ENCODE assay signal across 26 mouse cellular contexts in genomic region chr10:127476541-127476940, GRCm38 (mm10). TPM values are rescaled to one million over a fixed set of nuclear protein-coding genes. Genes with fewer than 3 reads are reported as not detected.
"Had no signal": no experiment of that assay in that cellular context is flagged by ENCODE, and none has a peak within 500 bp of the region (broad histone marks: within the 10 kb centered on the region; RNA-seq: fewer than 3 reads in every experiment).

No protein-coding gene starts in this region.

- H3K4me2 ChIP-seq: heart, embryonic 12.5 days; hindbrain, embryonic 12.5 days; hindbrain, embryonic 14.5 days; intestine, embryonic 15.5 days; limb, embryonic 12.5 days; liver, embryonic 11.5 days; liver, embryonic 13.5 days; liver, embryonic 15.5 days had no signal

- H3K27me3 ChIP-seq: heart, embryonic 12.5 days; hindbrain, embryonic 12.5 days; intestine, embryonic 15.5 days; limb, embryonic 12.5 days; liver, embryonic 13.5 days; liver, embryonic 15.5 days had no signal

- H3K9ac ChIP-seq: heart, embryonic 12.5 days; hindbrain, embryonic 12.5 days; hindbrain, embryonic 14.5 days; intestine, embryonic 15.5 days; limb, embryonic 12.5 days; liver, embryonic 13.5 days; liver, embryonic 15.5 days had no signal

- H3K4me1 ChIP-seq: liver, embryonic 15.5 days had no signal

- DNase-seq: gastrocnemius, adult 2 months; gastrocnemius, postnatal 10 days; gastrocnemius, postnatal 25 days; heart, adult 18-20 months; heart, postnatal 10 days; heart, postnatal 4 days; kidney, adult 2 months; kidney, postnatal 14 days; kidney, postnatal 4 days; liver; liver, embryonic 13.5 days had no signal

- H3K27ac ChIP-seq: gastrocnemius, adult 2 months; heart, embryonic 10.5 days; hindbrain, embryonic 10.5 days; hindbrain, embryonic 12.5 days; hindbrain, embryonic 14.5 days; intestine, embryonic 15.5 days; limb, embryonic 10.5 days; limb, embryonic 12.5 days; liver, embryonic 13.5 days; liver, embryonic 15.5 days had no signal

- ATAC-seq: hindbrain, embryonic 16.5 days; inflammation-experienced regulatory T-cells, adult 6 months; intestine, embryonic 15.5 days; intestine, postnatal 0 days had no signal

- H3K4me3 ChIP-seq: gastrocnemius, adult 2 months; heart, embryonic 10.5 days; heart, embryonic 12.5 days; hindbrain, embryonic 10.5 days; hindbrain, embryonic 12.5 days; intestine, embryonic 15.5 days; layer of hippocampus, adult 2 months; left cerebral cortex, adult 2 months; limb, embryonic 10.5 days; limb, embryonic 12.5 days; liver, embryonic 13.5 days; liver, embryonic 15.5 days had no signal

- H3K9me3 ChIP-seq: heart, embryonic 10.5 days; heart, embryonic 12.5 days; hindbrain, embryonic 10.5 days; hindbrain, embryonic 12.5 days; intestine, embryonic 15.5 days; limb, embryonic 10.5 days; limb, embryonic 12.5 days; liver, embryonic 13.5 days; liver, embryonic 15.5 days had no signal

RNA-seq across cellular contexts. Expression of gene Stac3, which starts 24.9 kb away (rescaled TPM):
- polyA plus RNA-seq: hindbrain, embryonic 14.5 days had no signal

RNA-seq across cellular contexts. Expression of gene Ndufa4l2, which starts 38.2 kb away (rescaled TPM):
- polyA plus RNA-seq: inflammation-experienced regulatory T-cells, adult 6 months had no signal

RNA-seq across cellular contexts. Expression of gene Nxph4, which starts 57.8 kb away (rescaled TPM):
- polyA plus RNA-seq: inflammation-experienced regulatory T-cells, adult 6 months; liver, embryonic 15.5 days had no signal
